Mouse (Mus musculus) MEL (cell line): Measurements from ENCODE around the gene Otud7b. TPM values are rescaled to one million over a fixed set of nuclear protein-coding genes. Genes with fewer than 3 reads are reported as not detected.

Source experiments
- DNase-seq: peaks from one replicate; pipeline ENCODE4 v3.0.0; 2011; ENCODE audit warnings: low read depth, low spot score
- H3K27ac ChIP-seq: 2 replicates; pipeline ENCODE4 v1.5.1; 2012; ENCODE audit warnings: low read depth, mild to moderate bottlenecking, control low read depth, low read length, moderate library complexity; ENCODE audit not compliant: control insufficient read depth
- H3K27me3 ChIP-seq, 2 experiments: fragments of 150-350 bp in 1 of 2; sonication (generic) in 1 of 2; 2 replicates each; pipeline ENCODE4 v1.6.1; 2012; ENCODE audit warnings: low read length in 2 of 2, mild to moderate bottlenecking in 2 of 2, improper control_type of control experiment in 1 of 2, moderate library complexity in 1 of 2; ENCODE audit not compliant: insufficient read depth in 2 of 2, control insufficient read depth in 1 of 2
- H3K36me3 ChIP-seq, 2 experiments: 2 replicates each; pipeline ENCODE4 v1.6.1; 2012 to 2014; ENCODE audit warnings: low read length in 2 of 2, improper control_type of control experiment in 1 of 2, inconsistent platforms in 1 of 2, mild to moderate bottlenecking in 1 of 2; ENCODE audit not compliant: insufficient read depth in 2 of 2, control insufficient read depth in 1 of 2
- H3K4me1 ChIP-seq, 2 experiments: fragments of 150-350 bp in 1 of 2; sonication (generic) in 1 of 2; 2 replicates each; pipeline ENCODE4 v1.6.1; 2012; ENCODE audit warnings: low read length in 2 of 2, improper control_type of control experiment in 1 of 2, mild to moderate bottlenecking in 1 of 2; ENCODE audit not compliant: insufficient read depth in 2 of 2, control insufficient read depth in 1 of 2
- H3K4me3 ChIP-seq, 2 experiments: fragments of 150-350 bp in 1 of 2; sonication (generic) in 1 of 2; 2 replicates each; pipeline ENCODE4 v1.5.1; 2012; ENCODE audit warnings: low read depth in 2 of 2, low read length in 2 of 2, mild to moderate bottlenecking in 2 of 2, moderate library complexity in 2 of 2, control low read depth in 1 of 2, improper control_type of control experiment in 1 of 2; ENCODE audit not compliant: control insufficient read depth in 1 of 2, insufficient read depth in 1 of 2
- H3K79me2 ChIP-seq: 2 replicates; pipeline ENCODE4 v1.6.1; 2012; ENCODE audit warnings: mild to moderate bottlenecking, low read length, moderate library complexity; ENCODE audit not compliant: control insufficient read depth, poor library complexity, insufficient read depth
- H3K9ac ChIP-seq: 2 replicates; pipeline ENCODE4 v1.6.1; 2012; ENCODE audit warnings: low read depth, mild to moderate bottlenecking, control low read depth, low read length, moderate library complexity; ENCODE audit not compliant: control insufficient read depth, poor library complexity, severe bottlenecking
- H3K9me3 ChIP-seq: fragments of 150-350 bp; sonication (generic); replicated peaks from 2 replicates; pipeline ENCODE4 v1.6.1; 2012; ENCODE audit warnings: mild to moderate bottlenecking, low read length, improper control_type of control experiment, moderate library complexity; ENCODE audit not compliant: insufficient read depth
- BHLHE40 ChIP-seq: IDR thresholded peaks from 2 replicates; pipeline ENCODE4 v1.6.1; 2012; ENCODE audit warnings: low read depth, mild to moderate bottlenecking, inconsistent platforms, low read length, improper control_type of control experiment, borderline replicate concordance
- E2F4 ChIP-seq: IDR thresholded peaks from 2 replicates; pipeline ENCODE4 v1.6.1; 2011; ENCODE audit warnings: low read depth, low read length, improper control_type of control experiment, borderline replicate concordance
- ELF1 ChIP-seq: IDR thresholded peaks from 2 replicates; pipeline ENCODE4 v1.6.1; 2014; ENCODE audit warnings: low read depth, mild to moderate bottlenecking, inconsistent platforms, low read length, improper control_type of control experiment, moderate library complexity
- EP300 ChIP-seq, 2 experiments: IDR thresholded peaks; 2 replicates each; pipeline ENCODE4 v1.6.1; 2011; ENCODE audit warnings: improper control_type of control experiment in 2 of 2, low read length in 2 of 2, low read depth in 1 of 2, mild to moderate bottlenecking in 1 of 2
- ETS1 ChIP-seq: IDR thresholded peaks from 2 replicates; pipeline ENCODE4 v1.6.1; 2012; ENCODE audit warnings: low read depth, mild to moderate bottlenecking, inconsistent platforms, low read length, improper control_type of control experiment, moderate library complexity
- GABPA ChIP-seq: IDR thresholded peaks from 2 replicates; pipeline ENCODE4 v1.6.1; 2012; ENCODE audit warnings: low read depth, mild to moderate bottlenecking, inconsistent platforms, low read length, improper control_type of control experiment, moderate library complexity
- JUND ChIP-seq: IDR thresholded peaks from 2 replicates; pipeline ENCODE4 v1.6.1; 2011; ENCODE audit warnings: low read depth, mild to moderate bottlenecking, improper control_type of control experiment, low read length
- MAFK ChIP-seq: IDR thresholded peaks from 2 replicates; pipeline ENCODE4 v1.6.1; 2011; ENCODE audit warnings: low read depth, mild to moderate bottlenecking, low read length, improper control_type of control experiment, borderline replicate concordance
- MEF2A ChIP-seq: IDR thresholded peaks from 2 replicates; pipeline ENCODE4 v1.6.1; 2014; ENCODE audit warnings: low read depth, mild to moderate bottlenecking, inconsistent platforms, low read length, improper control_type of control experiment; ENCODE audit not compliant: poor library complexity, insufficient replicate concordance, severe bottlenecking; ENCODE audit errors: extremely low read depth
- MXI1 ChIP-seq: IDR thresholded peaks from 2 replicates; pipeline ENCODE4 v1.6.1; 2011; ENCODE audit warnings: mild to moderate bottlenecking, low read depth, low read length, improper control_type of control experiment
- MYC ChIP-seq: IDR thresholded peaks from 2 replicates; pipeline ENCODE4 v1.6.1; 2011; ENCODE audit warnings: low read depth, mild to moderate bottlenecking, low read length, improper control_type of control experiment, moderate library complexity
- NRF1 ChIP-seq: IDR thresholded peaks from 2 replicates; pipeline ENCODE4 v1.6.1; 2014; ENCODE audit warnings: low read depth, mild to moderate bottlenecking, inconsistent platforms, low read length, improper control_type of control experiment, moderate library complexity; ENCODE audit not compliant: poor library complexity, insufficient read depth, severe bottlenecking
- SIN3A ChIP-seq: IDR thresholded peaks from 2 replicates; pipeline ENCODE4 v1.6.1; 2012; ENCODE audit warnings: low read length, improper control_type of control experiment, inconsistent platforms
- SMC3 ChIP-seq: IDR thresholded peaks from 2 replicates; pipeline ENCODE4 v1.6.1; 2011; ENCODE audit warnings: low read depth, low read length, improper control_type of control experiment
- TAL1 ChIP-seq: IDR thresholded peaks from 2 replicates; pipeline ENCODE4 v1.6.1; 2012; ENCODE audit warnings: mild to moderate bottlenecking, inconsistent platforms, low read length, moderate library complexity, mixed read lengths
- TBP ChIP-seq: IDR thresholded peaks from 2 replicates; pipeline ENCODE4 v1.8.0; 2011; ENCODE audit warnings: low read depth, low read length, improper control_type of control experiment
- USF2 ChIP-seq, 2 experiments: IDR thresholded peaks; 2 replicates each; pipeline ENCODE4 v1.6.1; 2011 to 2012; ENCODE audit warnings: improper control_type of control experiment in 2 of 2, low read length in 2 of 2, borderline replicate concordance in 1 of 2, inconsistent platforms in 1 of 2, low read depth in 1 of 2, mild to moderate bottlenecking in 1 of 2; ENCODE audit not compliant: insufficient read depth in 1 of 2
- ZMIZ1 ChIP-seq: IDR thresholded peaks from 2 replicates; pipeline ENCODE4 v1.6.1; 2012; ENCODE audit warnings: low read depth, mild to moderate bottlenecking, inconsistent platforms, low read length, improper control_type of control experiment, moderate library complexity
- ZNF384 ChIP-seq: IDR thresholded peaks from 2 replicates; pipeline ENCODE4 v1.6.1; 2012; ENCODE audit warnings: low read depth, mild to moderate bottlenecking, inconsistent platforms, low read length, improper control_type of control experiment
- polyA plus RNA-seq, 2 experiments: library from polyadenylated mRNA; stranded (reverse) in 1 of 2; unstranded in 1 of 2; fragments of >175 nt in 1 of 2; fragments of >200 nt in 1 of 2; gene quantifications; 2 replicates each; pipeline versions ENCODE4 v1.2.1 to v1.2.4; 2012; ENCODE audit warnings: low replicate concordance in 2 of 2, low read depth in 1 of 2; ENCODE audit not compliant: insufficient read length in 2 of 2, insufficient read depth in 1 of 2, missing spikeins in 1 of 2
- total RNA-seq: library from RNA; depleted of rRNA; stranded (reverse); fragments of 300-350 nt; gene quantifications from 2 replicates; pipeline ENCODE4 v1.2.3, GENCODE M21; 2012

Gene Otud7b
- total and polyA plus RNA-seq, 3 experiments: 17.9 to 25.8 (median 24.4) TPM

DNA sequence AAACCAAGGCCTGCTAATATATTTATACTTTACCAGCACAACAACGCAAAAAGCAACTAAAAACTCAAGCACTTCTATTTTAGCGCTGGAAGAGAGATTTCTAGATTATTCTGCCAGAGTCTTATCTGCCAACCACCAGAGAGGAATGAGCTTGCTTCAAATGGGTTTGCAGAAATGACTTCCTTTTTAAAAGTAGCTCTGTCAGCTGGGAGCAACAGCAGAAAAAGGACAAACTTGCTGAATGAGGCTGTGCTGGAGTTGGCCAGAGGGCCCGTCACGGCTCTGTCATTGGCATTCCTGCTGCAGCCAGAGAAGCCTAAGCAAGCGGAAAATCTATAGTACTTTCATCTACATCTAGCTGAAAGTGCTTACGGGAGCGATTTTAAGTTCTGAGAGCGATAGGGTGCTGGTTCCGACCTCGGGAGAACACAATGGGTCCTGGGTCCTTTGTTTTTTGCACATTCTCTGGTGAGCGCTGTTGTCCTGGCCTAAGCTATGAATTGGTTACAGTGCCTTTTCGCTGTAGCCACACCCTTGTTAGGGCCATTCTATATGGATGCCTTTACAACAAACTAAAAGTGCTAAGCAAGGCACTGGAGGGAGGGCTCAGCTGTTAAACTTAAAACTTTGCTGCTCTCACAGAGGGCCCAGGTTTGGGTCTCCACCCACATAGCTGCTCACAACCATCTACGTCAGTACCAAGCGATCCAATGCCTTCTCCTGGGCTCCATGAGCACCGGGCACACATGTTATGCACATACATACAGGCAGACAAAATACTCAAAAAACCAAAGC lies 21.4 kb upstream of the Otud7b start (continued):
- peak; percentile 31; the same call in 1 of the 2 replicates for TF ChIP-seq SMC3
- peak; percentile 78 for TF ChIP-seq TAL1
- peak; percentile 57; the same call in 1 of the 2 replicates for TF ChIP-seq ELF1
- peak; percentile 84 for TF ChIP-seq TBP
- peak; percentile 82 for TF ChIP-seq MXI1

DNA sequence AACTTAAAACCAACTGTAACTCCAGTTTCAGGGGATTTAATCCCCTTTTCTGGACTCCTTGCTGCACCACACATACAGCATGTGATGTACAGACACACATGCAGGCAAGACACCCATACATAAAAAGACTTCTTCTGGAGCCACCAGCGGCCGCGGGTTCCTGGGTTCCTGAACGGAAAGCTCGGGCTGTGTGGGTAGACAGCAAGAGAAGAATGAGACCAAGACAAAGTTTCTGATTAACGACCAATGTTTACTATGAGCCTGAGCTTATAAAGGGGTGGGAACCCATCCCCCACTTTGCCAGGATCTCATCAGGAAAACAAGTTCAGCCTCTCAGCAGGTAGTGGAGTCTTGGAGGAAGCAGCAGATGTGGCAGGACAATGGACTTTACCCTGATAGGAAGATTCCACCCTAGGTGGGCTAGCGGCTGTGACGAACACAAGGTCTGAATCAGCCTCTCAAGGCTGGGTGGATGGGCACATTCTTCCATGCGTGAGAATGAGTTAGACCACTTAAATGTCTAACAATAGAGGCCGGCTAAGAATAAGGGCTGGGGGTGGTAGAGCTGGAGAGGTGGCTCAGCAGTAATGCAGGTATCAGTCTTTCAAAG lies 20.1 kb upstream of the Otud7b start:
- no peak for DNase-seq
- no peak overlapping the region for H3K9ac ChIP-seq
- peaks cover 16 to 25% of the 10 kb centered on the region in 2 experiments for H3K4me1 ChIP-seq
- no peaks in the 10 kb centered on the region for H3K27me3 ChIP-seq
- H3K9me3 ChIP-seq: no peaks in the 10 kb centered on the region
- TF ChIP-seq ETS1 (no peak), MEF2A (no peak), MAFK (no peak), SIN3A (no peak), TAL1 (no peak), GABPA (no peak), E2F4 (no peak), USF2 (IDR thresholded peaks at IDR 0.05; ENCODE audit: borderline replicate concordance in 1 of 2, insufficient read depth in 1 of 2, low read depth in 1 of 2, low read length in 2 of 2) (no peak), ZMIZ1 (no peak)
- H3K4me3 ChIP-seq: no peak overlapping the region
- H3K79me2 ChIP-seq: no peaks in the 10 kb centered on the region
- H3K27ac ChIP-seq: no peak overlapping the region
- peaks cover 0 to 35% of the 10 kb centered on the region in 2 experiments; a peak in 2 of 4 replicates for H3K36me3 ChIP-seq

DNA sequence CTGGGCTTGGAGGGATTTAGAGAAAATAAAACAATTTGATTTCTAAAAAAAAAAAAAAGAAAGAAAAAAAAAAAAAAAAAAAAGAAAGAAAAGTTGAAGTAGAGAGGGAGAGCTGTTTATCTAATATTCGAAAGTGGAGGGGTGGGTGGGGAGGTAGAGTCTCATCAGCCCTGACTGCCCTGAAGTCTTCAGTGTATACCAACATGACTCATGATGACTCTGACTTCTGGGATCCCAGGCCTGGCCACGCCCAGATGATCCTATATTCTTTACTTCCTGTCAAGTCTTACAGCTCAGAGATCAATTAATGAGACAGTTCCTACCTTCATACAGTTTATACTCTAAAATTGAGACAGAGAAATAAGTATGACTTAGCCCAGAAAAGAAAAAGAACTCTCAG lies 17.1 kb upstream of the Otud7b start:
- H3K27me3 ChIP-seq: no peaks in the 10 kb centered on the region
- TF ChIP-seq EP300 (IDR thresholded peaks at IDR 0.05; ENCODE audit: low read depth in 1 of 2, low read length in 2 of 2) (peak; percentile 23 to 53; a peak in 2 of 4 replicates), GABPA (no peak), ETS1 (peak; percentile 51; the same call in 1 of the 2 replicates), MYC (0 out of 2 replicates have a peak, but pooled peaks have one; percentile 45), NRF1 (no peak), ZNF384 (peak; percentile 91), SIN3A (peak; percentile 44; the same call in 1 of the 2 replicates), BHLHE40 (no peak), TBP (no peak), JUND (peak; percentile 62; the same call in 1 of the 2 replicates)
- no peak overlapping the region for H3K4me3 ChIP-seq
- no peak overlapping the region for H3K27ac ChIP-seq
- DNase-seq: peak; percentile 80
- H3K36me3 ChIP-seq: peaks cover 0 to 26% of the 10 kb centered on the region in 2 experiments; a peak in 2 of 4 replicates
- H3K9me3 ChIP-seq: no peaks in the 10 kb centered on the region
- peaks cover 10 to 25% of the 10 kb centered on the region in 2 experiments for H3K4me1 ChIP-seq
- no peak overlapping the region for H3K9ac ChIP-seq
- no peaks in the 10 kb centered on the region for H3K79me2 ChIP-seq
